Mouse (Mus musculus) spleen, adult 2 months (tissue): ENCODE measurements at regions not wholly inside any gene's neighbourhood (a gene's known extent, or its start where the extent isn't known, plus 50 kb on each side); places are given as distances from the start of the nearest gene placed in this dataset.

Source experiments
- CTCF ChIP-seq: fragments of 200-500 bp; IDR thresholded peaks from 2 replicates; pipeline ENCODE4 v1.5.1; 2011; ENCODE audit warnings: mild to moderate bottlenecking, inconsistent platforms; ENCODE audit not compliant: insufficient read depth, insufficient read length, insufficient replicate concordance; ENCODE audit errors: extremely low read depth
- POLR2A ChIP-seq: fragments of 200-500 bp; IDR thresholded peaks from 2 replicates; pipeline ENCODE4 v1.6.1; 2011; ENCODE audit warnings: low read depth, low read length, inconsistent platforms

GRCm38 (mm10) chr15:68341056-68341455, 1840.3 kb upstream of the Lrrc6 start:
- TF ChIP-seq CTCF (no peak), POLR2A (no peak)
